Mouse (Mus musculus): Measurements from ENCODE around the gene Bco1.

DNA sequence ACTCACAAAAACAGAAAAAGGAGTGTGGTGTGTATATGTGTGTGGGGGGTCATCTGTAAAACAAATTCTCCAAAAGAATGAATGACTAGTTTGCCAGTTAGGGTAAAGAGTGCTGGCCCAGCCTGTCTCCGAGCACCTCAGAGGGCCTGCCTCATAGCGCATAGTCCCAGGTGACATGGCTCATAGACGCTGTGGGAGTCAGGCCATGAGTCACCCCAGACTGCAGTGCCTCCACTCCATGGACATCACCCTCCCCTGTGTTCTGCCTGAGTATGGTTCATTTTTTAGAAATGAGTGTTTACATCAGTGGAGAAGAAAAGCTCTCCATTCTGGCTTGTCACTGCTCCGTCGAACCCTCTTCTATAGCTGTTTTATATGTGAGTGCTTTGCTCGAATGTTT is 83.0 kb downstream of the Bco1 start:
- TF ChIP-seq CTCF (IDR thresholded peaks at IDR 0.05; ENCODE audit: extremely low read depth, insufficient read depth, insufficient read length, insufficient replicate concordance) (no peak), POLR2A (IDR thresholded peaks at IDR 0.05; ENCODE audit: low read depth, low read length) (no peak)

All from spleen, adult 2 months (tissue).